Mouse (Mus musculus) heart, embryonic 11.5 days (tissue): ENCODE data around the gene Pllp. TPM values are rescaled to one million over a fixed set of nuclear protein-coding genes. Genes with fewer than 3 reads are reported as not detected.

Experiments used
- ATAC-seq: fragments of 200-750 bp; cut with Nextera tagmentation; replicated peaks from 2 replicates; pipeline ENCODE4 v1.8.0; 2017; ENCODE audit warnings: moderate library complexity; ENCODE audit not compliant: insufficient number of reproducible peaks, low FRiP score, low TSS enrichment
- H3K27ac ChIP-seq: fragments of 300-500 bp; sonication (generic); 2 replicates; pipeline ENCODE4 v1.5.1; 2014; ENCODE audit warnings: mild to moderate bottlenecking, low read depth, low read length
- H3K27me3 ChIP-seq: fragments of 300-500 bp; sonication (generic); 2 replicates; pipeline ENCODE4 v1.6.1; 2014; ENCODE audit warnings: mild to moderate bottlenecking, low read length, mixed read lengths; ENCODE audit not compliant: control insufficient read depth, insufficient read depth
- H3K36me3 ChIP-seq: fragments of 300-500 bp; sonication (generic); 2 replicates; pipeline ENCODE4 v1.6.1; 2014; ENCODE audit warnings: mild to moderate bottlenecking, low read length, moderate library complexity, mixed read lengths; ENCODE audit not compliant: control insufficient read depth, insufficient read depth
- H3K4me1 ChIP-seq: fragments of 300-500 bp; sonication (generic); 2 replicates; pipeline ENCODE4 v1.6.1; 2014; ENCODE audit warnings: low read length; ENCODE audit not compliant: control insufficient read depth, insufficient read depth
- H3K4me2 ChIP-seq: fragments of 300-500 bp; sonication (generic); 2 replicates; pipeline ENCODE4 v1.6.1; 2014; ENCODE audit warnings: mild to moderate bottlenecking, moderate library complexity
- H3K4me3 ChIP-seq: fragments of 300-500 bp; sonication (generic); 2 replicates; pipeline ENCODE4 v1.5.1; 2014; ENCODE audit warnings: low read depth, low read length
- H3K9ac ChIP-seq: fragments of 300-500 bp; sonication (generic); 2 replicates; pipeline ENCODE4 v1.6.1; 2014; ENCODE audit warnings: mild to moderate bottlenecking, low read depth, low read length, moderate library complexity
- H3K9me3 ChIP-seq: fragments of 300-500 bp; sonication (generic); replicated peaks from 2 replicates; pipeline ENCODE4 v1.6.1; 2016; ENCODE audit warnings: low read length; ENCODE audit not compliant: control insufficient read depth
- WGBS: fragments of 180-500 bp; shearing (Covaris S2); extraction: QIAGEN DNeasy Blood & Tissue Kit; methylation state at CpG from one replicate; pipeline ENCODE4 v1.1.7; 2014; ENCODE audit not compliant: insufficient replicate concordance; 5-methylcytosine and 5-hydroxymethylcytosine counted together
- polyA plus RNA-seq: library from polyadenylated mRNA; unstranded; fragments of >200 nt; fragmentation: Nextera tagmentation; extraction: Ambion mirVana; gene quantifications from 2 replicates; pipeline ENCODE4 v1.2.1, GENCODE M21; 2014

Gene Pllp
- polyA plus RNA-seq: not detected in 2 replicates

GRCm38 (mm10) chr8:94695994-94696384 lies at the start of gene Pllp:
Gene Pllp, minus strand, starts transcription at chr8:94696278.
- no peak within 1 kb of the TSS for H3K27ac ChIP-seq
- H3K9ac ChIP-seq: no peak within 1 kb of the TSS
- H3K36me3 ChIP-seq: no peaks in the 10 kb centered on the region
- peaks cover 64% of the 10 kb centered on the region for H3K27me3 ChIP-seq
- WGBS: under 1% methylated on average over 41 of the region's 41 CpGs
- H3K4me3 ChIP-seq: peak within 1 kb of the TSS; percentile 43
- peak within 1 kb of the TSS; percentile 77 for H3K4me2 ChIP-seq
- H3K9me3 ChIP-seq: no peaks in the 10 kb centered on the region
- H3K4me1 ChIP-seq: peaks cover 7% of the 10 kb centered on the region; the same call in 1 of the 2 replicates
- ATAC-seq: peak; percentile 46; the same call in 1 of the 2 replicates

- Histone ChIP-seq H3K4me3 (no peak within 1 kb of the TSS), H3K4me2 (no peak within 1 kb of the TSS), H3K9me3 (no peaks in the 10 kb centered on the region), H3K27me3 (no peaks in the 10 kb centered on the region), H3K4me1 (no peaks in the 10 kb centered on the region), H3K9ac (no peak within 1 kb of the TSS), H3K27ac (no peak within 1 kb of the TSS), H3K36me3 (no peaks in the 10 kb centered on the region)
- 89% methylated on average over 7 of the region's 7 CpGs for WGBS
- ATAC-seq: no peak
Measured at GRCm38 (mm10) chr8:94745476-94746184, 49.6 kb upstream of the Pllp start, which contains the start of gene Ccl22. Gene Ccl22, plus strand, starts transcription at chr8:94745590.

GRCm38 (mm10) chr8:94744972-94745371 lies 48.9 kb upstream of the Pllp start:
- Histone ChIP-seq H3K4me3 (no peak overlapping the region), H3K9me3 (no peaks in the 10 kb centered on the region), H3K9ac (no peak overlapping the region), H3K4me1 (no peaks in the 10 kb centered on the region), H3K36me3 (no peaks in the 10 kb centered on the region), H3K4me2 (no peak overlapping the region), H3K27me3 (no peaks in the 10 kb centered on the region), H3K27ac (no peak overlapping the region)
- WGBS: 65% methylated on average over 9 of the region's 9 CpGs
- no peak for ATAC-seq

GRCm38 (mm10) chr8:94744484-94744883 lies 48.4 kb upstream of the Pllp start:
- H3K9ac ChIP-seq: no peak overlapping the region
- no peaks in the 10 kb centered on the region for H3K4me1 ChIP-seq
- H3K4me3 ChIP-seq: no peak overlapping the region
- H3K27ac ChIP-seq: no peak overlapping the region
- H3K36me3 ChIP-seq: no peaks in the 10 kb centered on the region
- ATAC-seq: no peak
- H3K27me3 ChIP-seq: no peaks in the 10 kb centered on the region
- H3K9me3 ChIP-seq: no peaks in the 10 kb centered on the region
- 86% methylated on average over 5 of the region's 5 CpGs for WGBS
- no peak overlapping the region for H3K4me2 ChIP-seq

GRCm38 (mm10) chr8:94741726-94742125 lies 45.6 kb upstream of the Pllp start:
- Histone ChIP-seq H3K4me3 (no peak overlapping the region), H3K4me2 (no peak overlapping the region), H3K27me3 (no peaks in the 10 kb centered on the region), H3K4me1 (no peaks in the 10 kb centered on the region; the same call in 1 of the 2 replicates), H3K9me3 (no peaks in the 10 kb centered on the region), H3K27ac (no peak overlapping the region), H3K36me3 (no peaks in the 10 kb centered on the region), H3K9ac (no peak overlapping the region)
- WGBS: 82% methylated on average over 4 of the region's 4 CpGs
- no peak for ATAC-seq

- no peak overlapping the region for H3K9ac ChIP-seq
- no peak overlapping the region for H3K27ac ChIP-seq
- H3K4me1 ChIP-seq: no peaks in the 10 kb centered on the region; the same call in 1 of the 2 replicates
- no peak overlapping the region for H3K4me3 ChIP-seq
- no peaks in the 10 kb centered on the region for H3K36me3 ChIP-seq
- H3K27me3 ChIP-seq: no peaks in the 10 kb centered on the region
- no peak for ATAC-seq
- 77% methylated on average over 3 of the region's 3 CpGs for WGBS
- no peak overlapping the region for H3K4me2 ChIP-seq
- H3K9me3 ChIP-seq: no peaks in the 10 kb centered on the region
Measured at GRCm38 (mm10) chr8:94740591-94740990, 44.5 kb upstream of the Pllp start.

GRCm38 (mm10) chr8:94739829-94740228 lies 43.8 kb upstream of the Pllp start:
- Histone ChIP-seq H3K4me3 (no peak overlapping the region), H3K9ac (no peak overlapping the region), H3K4me2 (no peak overlapping the region), H3K27ac (no peak overlapping the region), H3K9me3 (no peaks in the 10 kb centered on the region), H3K4me1 (no peaks in the 10 kb centered on the region; the same call in 1 of the 2 replicates), H3K36me3 (no peaks in the 10 kb centered on the region), H3K27me3 (no peaks in the 10 kb centered on the region)
- no peak for ATAC-seq
- WGBS: 85% methylated on average over 6 of the region's 6 CpGs

GRCm38 (mm10) chr8:94735426-94736094 lies 39.5 kb upstream of the Pllp start:
- Histone ChIP-seq H3K9ac (0 out of 2 replicates have a peak overlapping the region, but pooled peaks have one; percentile 46), H3K27me3 (no peaks in the 10 kb centered on the region), H3K4me2 (peak overlapping the region; percentile 27; the same call in 1 of the 2 replicates), H3K4me1 (peaks cover 3% of the 10 kb centered on the region), H3K36me3 (no peaks in the 10 kb centered on the region), H3K9me3 (no peaks in the 10 kb centered on the region), H3K27ac (no peak overlapping the region), H3K4me3 (no peak overlapping the region)
- 53% methylated on average over 4 of the region's 5 CpGs for WGBS
- no peak; the same call in 1 of the 2 replicates for ATAC-seq
